Mouse (Mus musculus): ENCODE measurements around the gene Cfap65.

GRCm38 (mm10) chr1:74962126-74962852 is 26.9 kb upstream of the Cfap65 start:
- no peak for TF ChIP-seq POLR2A (IDR thresholded peaks at IDR 0.05; ENCODE audit: extremely low read depth, insufficient read depth, low read length)
- TF ChIP-seq CTCF (IDR thresholded peaks at IDR 0.05; ENCODE audit: extremely low read depth, insufficient read depth, low read length), result no peak
